Mouse (Mus musculus): ENCODE measurements around the gene Cap2. TPM values are rescaled to one million over a fixed set of nuclear protein-coding genes. Genes with fewer than 3 reads are reported as not detected.

Gene Cap2
- 100 to 1,000 TPM; 266 TPM for total RNA-seq (2021)
- long read RNA-seq, experiment 1, transcript Cap2-201 (13 exons, 3,713 nt) = major isoform, 123 of 161 reads
- long read RNA-seq, experiment 1, partial matches to known transcripts = 27 of 161 reads
- long read RNA-seq, experiment 1, other reads (novel, unspliced or antisense) = 11 of 161 reads
- long read RNA-seq, experiment 2, transcript Cap2-201 (13 exons, 3,713 nt) = major isoform, 93 of 131 reads
- long read RNA-seq, experiment 2, partial matches to known transcripts = 28 of 131 reads
- long read RNA-seq, experiment 2, other reads (novel, unspliced or antisense) = 10 of 131 reads

- peak; percentile 76 for DNase-seq
Observed at GRCm38 (mm10) chr13:46501800-46502389, at the start of gene Cap2. Gene Cap2 (plus strand): TSS chr13:46501848.

DNA sequence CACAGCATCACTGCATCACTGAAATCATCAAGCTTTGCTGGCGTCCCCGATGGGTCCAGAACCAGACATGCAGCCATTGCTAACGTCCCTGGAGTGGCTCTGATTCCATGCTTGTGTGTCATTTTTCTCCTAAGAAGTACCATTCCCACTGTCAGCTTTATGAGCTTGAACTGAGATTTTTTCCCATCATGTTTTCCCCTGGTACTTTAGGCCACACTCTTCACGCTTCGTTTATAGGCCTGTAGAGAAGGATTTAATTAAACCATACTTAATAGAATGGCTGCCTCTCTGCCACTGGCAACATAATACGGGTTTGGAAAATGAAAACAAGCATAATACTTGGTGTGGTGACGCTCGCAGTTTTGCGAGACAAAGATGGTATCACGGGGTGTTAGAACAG is 42.1 kb upstream of the Cap2 start:
- no peak for DNase-seq

DNA sequence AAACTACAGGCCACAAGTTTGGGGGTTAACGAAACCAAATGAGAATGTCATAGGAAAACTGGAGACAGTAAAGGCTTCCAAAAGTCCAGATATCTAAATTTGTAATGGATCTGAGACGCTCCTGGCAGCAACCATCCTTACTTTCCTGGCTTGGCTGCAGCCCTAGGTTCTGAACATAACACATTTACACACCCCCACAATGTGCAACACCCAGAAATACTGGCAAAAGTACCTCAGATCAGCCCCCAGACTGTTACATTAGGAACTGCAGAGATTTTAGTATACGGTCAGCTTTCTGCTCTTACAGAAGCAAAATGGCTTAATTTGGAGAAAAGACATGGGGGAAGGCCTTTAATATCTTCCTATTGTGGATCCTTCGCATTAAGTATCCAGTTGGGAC is 39.4 kb upstream of the Cap2 start:
- no peak for DNase-seq

DNA sequence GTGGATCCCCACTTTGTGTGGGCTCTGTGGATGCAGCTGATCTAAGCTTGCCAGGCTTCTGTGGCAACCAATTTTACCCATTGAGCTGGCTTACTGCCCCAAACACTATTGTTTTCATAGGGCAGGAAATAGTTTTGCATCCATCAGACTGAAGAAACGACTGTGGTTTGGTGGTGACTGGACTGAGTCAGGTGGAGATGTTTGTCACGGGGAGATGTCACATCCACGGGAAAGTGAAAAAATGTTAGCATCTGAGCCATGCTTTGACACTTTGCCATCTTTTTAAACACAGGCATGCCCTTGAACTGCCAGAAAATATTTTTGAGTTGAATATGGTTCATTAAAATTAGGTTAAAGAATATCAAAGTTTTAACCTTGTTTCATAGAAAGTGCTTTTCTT is 37.9 kb upstream of the Cap2 start:
- no peak for DNase-seq

- DNase-seq = no peak
Observed at GRCm38 (mm10) chr13:46468251-46468650, 33.4 kb upstream of the Cap2 start.

DNA sequence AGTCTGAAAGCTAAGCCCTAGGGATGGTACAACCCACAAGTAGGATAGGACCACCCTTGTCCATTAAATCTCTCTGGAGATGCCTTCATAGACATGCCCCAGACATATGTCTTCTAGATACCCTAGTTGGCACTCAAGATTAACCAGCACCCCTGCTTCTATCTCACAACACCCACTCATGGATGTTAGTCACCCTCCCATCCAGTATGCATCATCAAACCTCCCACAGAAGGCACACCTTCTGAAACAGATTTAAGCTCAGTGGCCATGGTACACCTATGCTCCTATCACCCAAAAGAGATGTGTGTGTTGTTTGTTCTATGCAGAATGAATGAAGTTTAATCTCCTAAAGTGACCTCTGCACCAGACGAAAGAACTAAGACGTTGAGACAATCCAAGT is 32.1 kb upstream of the Cap2 start:
- no peak for DNase-seq

- no peak for DNase-seq
Observed at GRCm38 (mm10) chr13:46481271-46481670, 20.4 kb upstream of the Cap2 start.

DNA sequence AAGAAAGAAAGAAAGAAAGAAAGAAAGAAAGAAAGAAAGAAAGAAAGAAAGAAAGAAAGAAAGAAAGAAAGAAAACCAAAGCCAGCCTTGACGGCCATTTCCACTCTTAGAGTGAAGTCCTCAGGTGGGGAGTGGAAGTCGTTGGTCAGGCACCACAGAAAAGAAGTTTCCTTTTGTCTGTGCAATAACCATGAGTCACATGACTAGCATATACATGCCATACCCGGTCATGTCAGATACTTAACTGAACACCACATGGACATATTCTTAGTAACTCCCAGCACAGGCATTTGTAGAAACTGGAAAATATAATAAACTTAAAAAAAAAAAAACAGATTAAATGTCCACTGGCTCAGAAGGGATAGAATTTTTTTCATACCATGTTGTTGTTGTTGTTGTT is 16.0 kb upstream of the Cap2 start:
- no peak for DNase-seq

DNA sequence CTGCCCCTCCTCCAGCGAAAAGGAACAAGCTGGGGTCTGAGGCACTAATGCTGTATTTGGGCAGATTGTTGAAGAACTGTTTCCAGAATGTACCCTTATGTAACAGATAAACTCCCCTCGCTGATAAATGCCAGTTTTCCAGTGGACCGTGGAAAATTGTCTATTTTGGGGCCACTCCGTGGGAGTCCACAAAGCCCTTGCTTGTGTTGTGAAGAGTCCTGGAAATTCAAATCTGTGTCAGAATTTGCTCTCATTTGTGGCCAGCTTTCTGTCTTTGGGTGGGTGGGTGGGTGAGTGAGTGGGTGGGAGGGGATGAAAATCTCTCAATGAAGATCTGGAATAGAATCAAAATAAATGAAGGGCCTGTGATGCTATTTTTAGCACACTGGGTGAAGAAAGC is 13.5 kb upstream of the Cap2 start:
- no peak for DNase-seq

DNA sequence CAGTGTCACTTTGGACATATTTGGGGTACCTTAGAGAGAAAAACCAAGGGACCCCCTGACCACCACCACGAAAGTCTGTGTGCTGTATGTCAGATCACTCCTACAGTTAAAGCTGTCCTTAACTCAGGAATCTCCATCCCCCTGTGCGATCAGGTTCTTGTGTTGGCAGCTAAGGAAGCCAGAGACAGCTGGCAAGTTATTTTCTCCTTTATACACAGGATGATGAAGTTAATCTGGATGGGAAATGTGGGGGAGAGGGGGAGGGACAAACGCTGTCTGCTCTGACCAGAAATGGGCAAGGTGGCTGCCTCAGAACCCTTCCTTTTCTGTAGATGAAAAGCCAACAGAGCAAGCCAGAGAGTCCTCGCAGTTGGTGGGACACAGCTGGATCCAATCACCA is 11.0 kb upstream of the Cap2 start:
- no peak for DNase-seq

- peak; percentile 41 for DNase-seq
Observed at GRCm38 (mm10) chr13:46502390-46502891, 793 bp downstream of the Cap2 start.

GRCm38 (mm10) chr13:46507944-46508343 is 6.3 kb downstream of the Cap2 start:
- no peak for DNase-seq

GRCm38 (mm10) chr13:46508823-46509222 is 7.2 kb downstream of the Cap2 start:
- no peak for DNase-seq

DNA sequence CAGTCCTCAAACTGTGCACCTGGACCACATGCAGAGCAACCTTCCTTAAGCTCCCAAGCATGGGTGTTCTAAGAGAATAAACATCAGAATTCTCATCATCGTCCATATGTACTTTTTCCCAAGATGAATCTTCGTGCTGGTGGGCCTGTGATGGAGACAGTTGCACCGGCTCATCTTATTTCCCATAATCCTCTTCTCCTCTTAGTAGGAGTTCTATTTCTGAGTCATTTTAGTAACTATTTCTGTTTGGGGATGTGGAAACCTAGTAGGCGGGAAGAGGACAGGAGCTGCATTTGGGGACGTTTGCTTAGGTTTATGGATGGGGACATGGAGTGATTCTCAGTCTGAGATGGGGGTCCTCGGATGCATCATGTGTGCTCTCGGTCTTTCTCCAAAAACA is 8.8 kb downstream of the Cap2 start:
- DNase-seq = no peak

DNA sequence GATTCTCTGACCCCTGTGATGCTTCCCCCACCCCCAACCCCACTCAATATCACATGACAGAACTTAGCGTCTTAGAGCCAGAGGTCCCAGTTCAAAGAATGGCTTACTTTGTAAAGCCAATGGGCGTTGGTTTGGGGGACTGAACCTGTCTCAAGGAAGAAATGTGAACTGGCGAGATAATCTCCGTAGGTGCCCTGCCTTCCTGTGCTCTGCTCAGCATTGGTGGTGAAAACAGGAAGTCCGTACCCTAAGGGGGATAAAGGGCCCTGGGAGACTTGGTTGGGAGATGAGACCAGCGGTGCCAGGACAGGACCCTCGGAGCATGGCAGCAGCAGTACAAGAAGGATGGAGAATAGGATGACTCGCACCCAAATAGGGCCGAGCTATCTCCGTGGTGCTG is 12.8 kb downstream of the Cap2 start:
- no peak for DNase-seq

DNA sequence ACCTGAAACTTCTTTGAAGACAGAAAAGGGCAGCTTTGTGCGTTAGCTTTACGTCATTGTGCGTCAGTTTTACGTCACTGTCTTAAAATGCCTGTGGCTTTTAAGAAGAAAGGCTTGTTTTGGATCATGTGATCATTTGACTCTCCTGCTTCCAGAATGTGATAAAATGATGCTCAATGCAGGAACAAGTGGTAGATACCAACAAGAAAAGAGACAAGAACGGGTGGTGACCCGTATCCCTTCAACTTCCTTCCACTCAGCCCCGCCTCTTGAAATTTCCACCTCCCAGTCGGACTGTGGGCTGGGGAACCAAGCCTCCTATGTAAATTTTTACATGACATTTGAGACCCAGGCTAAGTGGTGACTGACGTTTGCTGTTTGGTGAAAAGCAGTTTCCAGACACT is 13.5 kb downstream of the Cap2 start:
- DNase-seq = no peak

DNA sequence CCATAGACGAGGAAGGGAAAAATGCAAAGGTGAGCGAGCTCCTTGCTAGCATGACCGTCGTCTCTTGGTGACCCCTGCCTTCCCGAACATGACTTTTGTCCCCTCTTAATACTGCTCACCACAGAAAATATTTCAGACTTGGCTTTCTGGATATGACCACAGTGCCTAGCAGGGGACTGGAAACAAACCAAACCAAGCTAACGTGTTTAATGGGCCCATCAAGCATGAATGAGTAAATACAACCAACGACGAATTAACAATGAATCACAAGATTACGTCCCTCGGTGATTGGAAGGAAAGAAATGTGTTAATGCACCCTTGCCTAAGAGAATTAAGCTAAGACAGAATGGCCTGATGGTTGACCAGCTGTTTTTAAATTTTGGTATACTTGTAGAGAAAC is 13.9 kb downstream of the Cap2 start:
- DNase-seq = no peak

- no peak for DNase-seq
Observed at GRCm38 (mm10) chr13:46516183-46516582, 14.5 kb downstream of the Cap2 start.

DNA sequence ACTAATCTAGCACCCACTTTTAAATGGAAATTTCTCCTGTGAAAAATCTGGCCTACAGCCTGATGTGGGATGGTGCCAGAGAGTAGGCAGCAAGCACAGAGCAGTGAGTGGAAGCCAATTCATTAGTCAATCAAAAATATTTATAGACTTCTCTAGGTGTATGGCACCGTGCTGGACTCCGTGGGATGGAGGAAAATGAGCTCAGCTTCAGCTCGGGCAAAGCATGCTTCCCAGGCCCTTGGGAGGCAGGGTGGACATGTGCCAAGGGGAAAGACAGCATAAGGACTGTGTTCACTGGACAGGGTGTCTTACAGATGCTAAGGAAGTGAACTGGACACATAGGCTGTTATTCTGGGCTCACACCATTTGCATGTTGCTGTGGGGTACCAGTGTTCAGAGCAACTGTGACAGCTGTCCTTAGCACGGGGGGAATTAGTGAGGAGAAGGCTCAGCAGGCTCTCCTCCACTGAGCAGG is 15.6 kb downstream of the Cap2 start:
- peak; percentile 27 for DNase-seq

DNA sequence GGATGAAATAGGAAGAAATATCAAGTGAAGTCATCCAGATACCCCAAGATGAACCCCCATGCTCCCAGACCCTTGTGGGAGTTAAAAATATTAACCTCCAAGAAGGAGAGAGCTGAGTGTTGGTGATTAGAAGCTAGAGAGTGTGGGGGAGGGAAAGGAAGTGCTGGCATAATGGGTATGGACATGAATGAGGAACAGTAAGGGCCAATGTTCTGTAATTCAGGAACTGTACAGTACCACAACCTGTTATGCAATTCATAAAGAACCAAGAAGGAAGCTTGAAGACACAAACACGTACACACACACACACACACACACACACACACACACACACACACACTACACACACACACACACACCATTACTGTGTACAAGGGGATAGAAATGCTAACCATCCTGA is 19.8 kb downstream of the Cap2 start:
- no peak for DNase-seq

GRCm38 (mm10) chr13:46522798-46523197 is 21.1 kb downstream of the Cap2 start:
- no peak for DNase-seq

DNA sequence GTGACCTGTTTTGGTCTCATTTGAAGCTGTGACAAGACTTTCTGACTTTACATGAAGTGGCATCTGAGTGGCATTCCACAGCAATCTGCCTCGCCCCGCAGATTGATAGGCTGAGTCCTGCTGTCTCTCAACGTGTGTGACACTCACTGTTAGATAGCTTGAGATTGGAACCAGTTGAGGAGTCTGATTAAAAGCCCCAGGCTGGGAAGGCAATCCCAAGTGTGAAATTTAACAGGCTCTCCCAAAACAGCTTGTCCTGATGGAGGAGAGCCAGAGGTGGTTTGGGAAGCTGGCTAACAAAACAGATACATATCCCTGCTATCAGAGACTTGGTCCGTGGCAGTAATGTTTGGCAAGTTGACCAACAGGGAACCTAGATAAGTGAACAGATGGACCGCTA is 21.6 kb downstream of the Cap2 start:
- no peak for DNase-seq

DNA sequence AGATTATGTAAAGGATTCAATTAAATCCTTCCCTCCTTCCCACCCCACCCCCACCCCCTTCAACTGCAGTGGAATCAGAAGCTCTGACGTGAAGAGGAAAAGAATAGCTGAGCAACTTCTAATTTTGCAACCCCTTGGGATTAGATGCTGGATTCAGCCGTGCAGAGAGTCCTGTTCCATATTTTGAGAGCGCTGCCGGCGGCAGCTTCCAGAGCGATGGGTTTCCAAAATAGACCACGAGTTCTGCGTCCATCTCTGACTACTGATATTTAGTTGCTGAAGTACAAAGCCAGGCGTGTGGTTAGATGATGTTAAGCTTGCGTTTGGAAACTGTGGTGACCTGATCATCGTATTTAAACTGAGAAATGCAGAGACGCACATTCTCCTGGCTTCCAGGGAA is 22.1 kb downstream of the Cap2 start:
- DNase-seq = peak; percentile 17
